Mouse (Mus musculus) megakaryocyte, embryonic 14.5 days (primary cell): ENCODE results near the gene Armc8.

Source experiments
- FLI1 ChIP-seq: IDR thresholded peaks from 2 replicates; pipeline ENCODE4 v1.6.1; 2012; ENCODE audit warnings: low read length, inconsistent platforms, mixed read lengths
- GATA1 ChIP-seq: IDR thresholded peaks from 3 replicates; pipeline ENCODE4 v1.6.1; 2012; ENCODE audit warnings: mixed read lengths, low read length, inconsistent platforms, borderline replicate concordance

DNA sequence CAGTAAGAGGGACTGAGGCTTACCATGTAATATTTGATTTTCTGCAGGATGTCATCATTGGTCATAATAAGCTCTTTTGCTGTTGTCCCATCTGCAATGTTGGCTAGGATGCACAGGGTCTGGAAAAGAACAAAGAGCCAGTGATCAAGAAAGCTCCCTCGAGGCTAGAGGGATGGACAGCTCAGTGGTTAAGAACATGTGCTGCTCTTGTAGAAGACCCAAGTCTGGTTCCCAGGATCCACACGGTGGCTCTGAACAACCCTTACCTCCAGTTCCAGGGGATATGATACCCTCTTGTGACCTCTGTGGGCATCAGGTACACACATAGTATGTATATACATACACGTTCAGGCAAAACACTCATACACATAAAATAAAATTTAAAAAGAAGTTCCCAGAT is 80.9 kb downstream of the Armc8 start:
- no peak for TF ChIP-seq GATA1
- no peak for TF ChIP-seq FLI1
